Comparison of ENCODE assay signal across 8 mouse cellular contexts in genomic region chr5:140332519-140332918, GRCm38 (mm10). TPM values are rescaled to one million over a fixed set of nuclear protein-coding genes. Genes with fewer than 3 reads are reported as not detected.
DNase-seq lines count a peak whose midpoint lies in the region; ATAC-seq and TF ChIP-seq lines count a peak whose summit lies in the region.

No protein-coding gene starts in this region.

- no peaks in the 10 kb centered on the region for H3K27me3 ChIP-seq in heart, embryonic 15.5 days
- H3K27me3 ChIP-seq in ES-Bruce4 (ENCODE audit: control insufficient read depth, insufficient read depth, low read length, poor library complexity, severe bottlenecking), result no peaks in the 10 kb centered on the region
- no peaks in the 10 kb centered on the region for H3K27me3 ChIP-seq in liver, embryonic 14.5 days (ENCODE audit: control insufficient read depth, insufficient read depth, low read length)

- H3K9me3 ChIP-seq in heart, embryonic 15.5 days (replicated peaks), result no peaks in the 10 kb centered on the region
- H3K9me3 ChIP-seq in ES-Bruce4 (replicated peaks; ENCODE audit: control insufficient read depth, insufficient read depth, low read length, poor library complexity, severe bottlenecking), result no peaks in the 10 kb centered on the region
- no peaks in the 10 kb centered on the region for H3K9me3 ChIP-seq in liver, embryonic 14.5 days (ENCODE audit: control insufficient read depth, low read length)

- intact Hi-C loops in heart, postnatal 14 days (cut with DNase I), result loop anchor here (1.0 to 5.0 kb wide), 2 partner anchors 80 to 493 kb away; no protein-coding TSS in a partner anchor

- peak overlapping the region; percentile 84; the same call in 1 of the 2 replicates for H3K4me3 ChIP-seq in heart, embryonic 15.5 days
- H3K4me3 ChIP-seq in ES-Bruce4 (ENCODE audit: low read depth, low read length), result peak overlapping the region; percentile 44
- H3K4me3 ChIP-seq in liver, embryonic 14.5 days (ENCODE audit: insufficient read depth in 1 of 2, low read depth in 2 of 2, low read length in 2 of 2), result peak overlapping the region in 1 of 2 experiments; percentile 69; a peak in 1 of 4 replicates

- H3K4me1 ChIP-seq in heart, embryonic 15.5 days (replicated peaks), result peaks cover 16% of the 10 kb centered on the region
- H3K4me1 ChIP-seq in ES-Bruce4 (ENCODE audit: control insufficient read depth, insufficient read depth, low read length), result peaks cover 1% of the 10 kb centered on the region
- H3K4me1 ChIP-seq in liver, embryonic 14.5 days (replicated peaks; ENCODE audit: control insufficient read depth in 2 of 2, insufficient read depth in 2 of 2, low read length in 1 of 2), result peaks cover 13 to 16% of the 10 kb centered on the region in 2 experiments

- TF ChIP-seq EP300 in ES-Bruce4 (IDR thresholded peaks at IDR 0.05; ENCODE audit: insufficient read depth, low read depth, low read length), result no peak
- no peak for TF ChIP-seq EP300 in liver, embryonic 14.5 days (IDR thresholded peaks at IDR 0.05; ENCODE audit: low read depth)

- no peak for TF ChIP-seq CTCF in ES-Bruce4 (IDR thresholded peaks at IDR 0.05; ENCODE audit: low read depth, low read length)
- no peak for TF ChIP-seq CTCF in liver, embryonic 14.5 days (IDR thresholded peaks at IDR 0.05; ENCODE audit: low read depth)

- no peak for TF ChIP-seq POLR2A in ES-Bruce4 (IDR thresholded peaks at IDR 0.05; ENCODE audit: insufficient read depth, low read length)

- H3K27ac ChIP-seq in heart, embryonic 15.5 days, result no peak overlapping the region
- H3K27ac ChIP-seq in ES-Bruce4 (ENCODE audit: insufficient read depth, low read length), result peak overlapping the region; percentile 85
- H3K27ac ChIP-seq in liver, embryonic 14.5 days, result peak overlapping the region; percentile 84

- no peak for DNase-seq in heart, postnatal 14 days
- DNase-seq in gonadal fat pad, adult 2 months (ENCODE audit: low read depth), result peak; percentile 47
- peak in 2 of 3 experiments; percentile 26 to 32 for DNase-seq in liver, embryonic 14.5 days (ENCODE audit: low read depth in 3 of 3, low spot score in 3 of 3)
- DNase-seq in thymus, adult 18-20 months, result no peak
- DNase-seq in gastrocnemius, adult 8-10 months (ENCODE audit: low spot score in 2 of 2), result no peak
- DNase-seq in urinary bladder, adult 2 months (ENCODE audit: low spot score), result no peak

- 54% methylated on average over 4 of the region's 4 CpGs for WGBS in heart, embryonic 15.5 days
- WGBS in liver, embryonic 14.5 days (ENCODE audit: insufficient replicate concordance), result 28% methylated on average over 4 of the region's 4 CpGs

- H3K9ac ChIP-seq in heart, embryonic 15.5 days, result no peak overlapping the region
- no peak overlapping the region for H3K9ac ChIP-seq in ES-Bruce4 (ENCODE audit: low read depth, poor library complexity, severe bottlenecking)
- no peak overlapping the region for H3K9ac ChIP-seq in liver, embryonic 14.5 days (replicated peaks)

- peak overlapping the region; percentile 97; the same call in 1 of the 2 replicates for H3K4me2 ChIP-seq in heart, embryonic 15.5 days
- peak overlapping the region; percentile 98 for H3K4me2 ChIP-seq in liver, embryonic 14.5 days (ENCODE audit: low read depth)

- H3K36me3 ChIP-seq in heart, embryonic 15.5 days, result peaks cover 9% of the 10 kb centered on the region; the same call in 1 of the 2 replicates
- no peaks in the 10 kb centered on the region for H3K36me3 ChIP-seq in ES-Bruce4 (ENCODE audit: control insufficient read depth, insufficient read depth, low read length, poor library complexity, severe bottlenecking)
- H3K36me3 ChIP-seq in liver, embryonic 14.5 days (replicated peaks; ENCODE audit: control insufficient read depth, insufficient read depth, low read depth), result no peaks in the 10 kb centered on the region; the same call in 1 of the 2 replicates

- ATAC-seq in heart, embryonic 15.5 days (replicated peaks; ENCODE audit: insufficient number of reproducible peaks, insufficient read depth, low FRiP score, low read depth), result no peak
- ATAC-seq in liver, embryonic 14.5 days (ENCODE audit: insufficient read depth), result peak; percentile 53

RNA-seq across cellular contexts. Expression of gene Mrm2, which starts 0.8 kb away (rescaled TPM):
- polyA plus RNA-seq in heart, embryonic 15.5 days (2015; fragmentation: Nextera tagmentation; extraction: Ambion mirVana), result 13.5 and 15.7 TPM in 2 replicates
- total RNA-seq in heart, postnatal 14 days (2021), result 10 to 100 TPM in 1 of 2 experiments, 1 to 10 TPM in 1; 9.5 to 10.9 TPM
- 5.6 and 8.8 TPM in 2 replicates for polyA plus RNA-seq in ES-Bruce4 (2011; ENCODE audit: insufficient read depth, insufficient read length, low read depth, missing spikeins)
- 7.6 and 9.4 TPM in 2 replicates for polyA plus RNA-seq in gonadal fat pad, adult 2 months (2012; rRNA removed)
- 5.0 and 6.6 TPM in 2 replicates for polyA plus RNA-seq in liver, embryonic 14.5 days (2012; rRNA removed)
- polyA plus RNA-seq in liver, embryonic 14.5 days (2014; fragmentation: Nextera tagmentation; extraction: Ambion mirVana), result 9.5 and 10.7 TPM in 2 replicates
- 1 to 10 TPM; 6.2 to 7.6 (median 7.0) TPM for total RNA-seq in gastrocnemius, adult 8-10 months (2022)
- 11.8 and 12.0 TPM in 2 replicates for polyA plus RNA-seq in urinary bladder, adult 2 months (2012; rRNA removed)

RNA-seq across cellular contexts. Expression of gene Nudt1, which starts 11.1 kb away (rescaled TPM):
- 22.4 and 28.3 TPM in 2 replicates for polyA plus RNA-seq in heart, embryonic 15.5 days (2015; fragmentation: Nextera tagmentation; extraction: Ambion mirVana)
- total RNA-seq in heart, postnatal 14 days (2021), result 10 to 100 TPM in 1 of 2 experiments, 1 to 10 TPM in 1; 10.0 to 12.2 TPM
- polyA plus RNA-seq in ES-Bruce4 (2011; ENCODE audit: insufficient read depth, insufficient read length, low read depth, missing spikeins), result 39.4 and 40.9 TPM in 2 replicates
- 11.3 and 14.8 TPM in 2 replicates for polyA plus RNA-seq in gonadal fat pad, adult 2 months (2012; rRNA removed)
- polyA plus RNA-seq in liver, embryonic 14.5 days (2012; rRNA removed), result 12.8 and 18.4 TPM in 2 replicates
- polyA plus RNA-seq in liver, embryonic 14.5 days (2014; fragmentation: Nextera tagmentation; extraction: Ambion mirVana), result 23.2 and 26.3 TPM in 2 replicates
- 1 to 10 TPM; 3.5 to 8.5 (median 6.1) TPM for total RNA-seq in gastrocnemius, adult 8-10 months (2022)
- 19.0 and 21.6 TPM in 2 replicates for polyA plus RNA-seq in urinary bladder, adult 2 months (2012; rRNA removed)

RNA-seq across cellular contexts. Expression of gene Mad1l1, which starts 11.2 kb away (rescaled TPM):
- polyA plus RNA-seq in heart, embryonic 15.5 days (2015; fragmentation: Nextera tagmentation; extraction: Ambion mirVana), result 20.6 and 29.4 TPM in 2 replicates
- 10 to 100 TPM; 14.7 to 14.8 TPM for total RNA-seq in heart, postnatal 14 days (2021)
- 25.4 and 26.4 TPM in 2 replicates for polyA plus RNA-seq in ES-Bruce4 (2011; ENCODE audit: insufficient read depth, insufficient read length, low read depth, missing spikeins)
- 20.2 and 21.6 TPM in 2 replicates for polyA plus RNA-seq in gonadal fat pad, adult 2 months (2012; rRNA removed)
- polyA plus RNA-seq in liver, embryonic 14.5 days (2012; rRNA removed), result 15.5 TPM in 2 replicates
- 16.9 TPM in 2 replicates for polyA plus RNA-seq in liver, embryonic 14.5 days (2014; fragmentation: Nextera tagmentation; extraction: Ambion mirVana)
- 1 to 10 TPM; 6.8 to 9.5 (median 7.5) TPM for total RNA-seq in gastrocnemius, adult 8-10 months (2022)
- polyA plus RNA-seq in urinary bladder, adult 2 months (2012; rRNA removed), result 13.2 and 13.8 TPM in 2 replicates

RNA-seq across cellular contexts. Expression of gene Snx8, which starts 56.5 kb away (rescaled TPM):
- polyA plus RNA-seq in heart, embryonic 15.5 days (2015; fragmentation: Nextera tagmentation; extraction: Ambion mirVana), result 14.8 and 17.5 TPM in 2 replicates
- total RNA-seq in heart, postnatal 14 days (2021), result 10 to 100 TPM; 14.6 to 16.2 TPM
- polyA plus RNA-seq in ES-Bruce4 (2011; ENCODE audit: insufficient read depth, insufficient read length, low read depth, missing spikeins), result 24.8 and 26.1 TPM in 2 replicates
- 14.8 and 22.3 TPM in 2 replicates for polyA plus RNA-seq in gonadal fat pad, adult 2 months (2012; rRNA removed)
- 6.6 TPM in 2 replicates for polyA plus RNA-seq in liver, embryonic 14.5 days (2012; rRNA removed)
- 4.1 and 4.9 TPM in 2 replicates for polyA plus RNA-seq in liver, embryonic 14.5 days (2014; fragmentation: Nextera tagmentation; extraction: Ambion mirVana)
- 10 to 100 TPM in 1 of 4 experiments, 1 to 10 TPM in 3; 7.9 to 11.0 (median 8.9) TPM for total RNA-seq in gastrocnemius, adult 8-10 months (2022)
- polyA plus RNA-seq in urinary bladder, adult 2 months (2012; rRNA removed), result 18.6 and 19.4 TPM in 2 replicates

Comparison
In these comparisons a context has a peak if more than half of its experiments do, and no peak if none do; other contexts are left out.
1. DNase-seq: peak in gonadal fat pad, adult 2 months (single experiment) and liver, embryonic 14.5 days (2 of 3); none in heart, postnatal 14 days (0 of 2), thymus, adult 18-20 months (0 of 2), gastrocnemius, adult 8-10 months (0 of 2) and urinary bladder, adult 2 months (single experiment).